Mouse (Mus musculus): Measurements from ENCODE around the gene Rev1.

DNA sequence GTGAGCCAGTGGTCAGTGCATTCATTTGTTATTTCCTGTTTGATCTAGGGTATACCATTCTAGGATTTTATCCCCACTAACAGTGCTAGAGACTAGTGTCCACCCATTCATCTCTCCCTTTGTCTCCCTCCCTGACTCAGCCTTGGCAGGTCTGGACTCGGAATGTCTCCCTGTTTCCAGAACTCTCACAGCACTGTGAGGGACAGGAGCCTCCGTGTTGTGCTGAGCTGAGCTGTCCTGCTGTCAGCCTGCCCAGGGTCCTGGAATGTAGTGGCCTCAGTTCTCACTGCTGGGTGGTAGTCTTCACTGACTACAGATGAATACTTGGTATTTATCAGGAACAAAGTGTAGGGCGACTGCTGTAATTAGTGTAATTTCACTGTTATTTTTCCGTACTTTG is 94.1 kb downstream of the Rev1 start:
- TF ChIP-seq POLR2A (IDR thresholded peaks at IDR 0.05; ENCODE audit: extremely low read depth, insufficient read depth, low read length) (no peak), CTCF (IDR thresholded peaks at IDR 0.05; ENCODE audit: low read depth, low read length) (no peak)
